Mouse (Mus musculus): ENCODE data around the gene Dhh. TPM values are rescaled to one million over a fixed set of nuclear protein-coding genes. Genes with fewer than 3 reads are reported as not detected.

Gene Dhh
- polyA plus RNA-seq, 1 experiment from 2014 or later, result 0.31 TPM

DNA sequence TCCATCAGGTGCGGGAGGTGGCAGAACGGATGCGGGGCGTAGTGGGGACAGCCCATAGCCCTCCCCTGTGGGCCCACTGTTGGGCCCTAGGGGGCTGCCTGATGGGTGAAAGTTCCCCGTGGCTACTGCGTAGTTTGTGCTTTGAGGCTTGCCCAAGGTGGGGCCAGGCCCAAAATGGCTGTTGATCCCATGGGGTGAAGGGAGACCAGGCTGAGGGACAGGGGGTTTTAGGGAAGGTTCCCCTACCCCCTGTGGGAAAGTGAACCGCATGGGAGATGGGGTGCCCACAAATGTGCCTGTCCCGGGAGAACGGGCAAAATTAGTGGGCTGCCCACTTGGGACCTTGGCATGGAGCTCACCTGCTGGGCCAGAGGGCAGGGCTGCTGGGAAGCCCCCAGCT, 46.3 kb downstream of the Dhh start:
- no peak for DNase-seq (ENCODE audit: low spot score)
- H3K4me1 ChIP-seq, result no peaks in the 10 kb centered on the region
- no peak overlapping the region for H3K4me3 ChIP-seq
- WGBS, result 96% methylated on average over 9 of the region's 9 CpGs
- H3K27ac ChIP-seq (replicated peaks), result no peak overlapping the region
- H3K9me3 ChIP-seq, result no peaks in the 10 kb centered on the region
- peaks cover 100% of the 10 kb centered on the region for H3K36me3 ChIP-seq (replicated peaks)
- no peaks in the 10 kb centered on the region for H3K27me3 ChIP-seq (replicated peaks; ENCODE audit: low read depth, poor library complexity, severe bottlenecking)

DNA sequence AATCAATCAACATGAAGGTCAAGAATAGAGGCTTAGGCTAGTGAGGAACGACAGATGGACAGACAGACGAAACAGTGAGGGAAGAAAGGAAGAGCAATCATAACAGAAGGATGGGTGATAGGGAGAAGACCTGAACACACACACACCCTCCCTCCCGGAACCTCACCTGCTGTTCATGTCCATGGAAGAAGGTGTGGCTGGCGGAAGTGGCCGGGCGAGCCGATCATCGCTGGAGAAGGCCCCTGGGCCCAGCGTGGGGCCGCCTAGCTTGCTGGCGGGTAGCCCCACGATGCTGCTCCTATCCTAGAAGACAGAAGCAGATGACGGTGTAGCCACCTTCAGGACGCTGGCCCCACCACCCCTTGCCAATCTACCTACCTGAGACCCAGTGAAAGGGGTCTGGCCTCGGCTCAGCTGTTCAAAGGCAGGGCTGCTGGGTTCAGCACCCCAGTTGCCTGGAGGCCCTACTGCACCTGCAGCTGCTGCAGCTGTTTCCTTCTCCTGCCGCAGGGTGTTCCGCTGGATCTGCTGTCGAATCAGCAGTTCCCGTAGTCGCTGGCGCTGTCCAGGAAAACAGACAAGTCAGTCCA, 47.0 kb downstream of the Dhh start:
- Histone ChIP-seq H3K27me3 (replicated peaks; ENCODE audit: low read depth, poor library complexity, severe bottlenecking) (no peaks in the 10 kb centered on the region), H3K4me1 (no peaks in the 10 kb centered on the region), H3K27ac (replicated peaks) (no peak overlapping the region), H3K9me3 (no peaks in the 10 kb centered on the region), H3K4me3 (0 out of 2 replicates have a peak overlapping the region, but pooled peaks have one; percentile 3), H3K36me3 (replicated peaks) (peaks cover 100% of the 10 kb centered on the region)
- no peak for DNase-seq (ENCODE audit: low spot score)
- 94% methylated on average over 21 of the region's 21 CpGs for WGBS

DNA sequence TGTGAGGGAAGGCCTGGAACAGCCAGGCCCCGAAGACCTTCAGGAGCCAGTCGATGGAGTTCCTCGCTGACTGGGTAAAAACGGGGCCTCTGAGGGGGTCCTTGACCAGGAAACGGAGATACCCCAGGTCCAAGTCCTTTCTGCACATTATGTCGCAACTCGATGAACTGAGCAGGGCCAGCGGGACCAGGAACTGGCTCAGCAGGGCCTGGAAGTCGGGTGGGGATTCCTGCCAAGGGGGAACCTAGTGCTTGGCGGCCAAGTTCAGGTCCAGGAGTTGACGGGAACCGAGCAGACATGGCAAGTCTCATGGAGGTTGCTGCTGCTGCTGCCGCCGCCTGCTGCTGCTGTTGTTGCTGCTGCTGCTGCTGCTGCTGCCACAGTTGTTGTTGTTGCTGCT, 47.7 kb downstream of the Dhh start:
- Histone ChIP-seq H3K4me1 (no peaks in the 10 kb centered on the region), H3K36me3 (replicated peaks) (peaks cover 100% of the 10 kb centered on the region), H3K27ac (replicated peaks) (no peak overlapping the region), H3K4me3 (no peak overlapping the region), H3K27me3 (replicated peaks; ENCODE audit: low read depth, poor library complexity, severe bottlenecking) (no peaks in the 10 kb centered on the region), H3K9me3 (no peaks in the 10 kb centered on the region)
- WGBS, result 93% methylated on average over 14 of the region's 14 CpGs
- DNase-seq (ENCODE audit: low spot score), result no peak

DNA sequence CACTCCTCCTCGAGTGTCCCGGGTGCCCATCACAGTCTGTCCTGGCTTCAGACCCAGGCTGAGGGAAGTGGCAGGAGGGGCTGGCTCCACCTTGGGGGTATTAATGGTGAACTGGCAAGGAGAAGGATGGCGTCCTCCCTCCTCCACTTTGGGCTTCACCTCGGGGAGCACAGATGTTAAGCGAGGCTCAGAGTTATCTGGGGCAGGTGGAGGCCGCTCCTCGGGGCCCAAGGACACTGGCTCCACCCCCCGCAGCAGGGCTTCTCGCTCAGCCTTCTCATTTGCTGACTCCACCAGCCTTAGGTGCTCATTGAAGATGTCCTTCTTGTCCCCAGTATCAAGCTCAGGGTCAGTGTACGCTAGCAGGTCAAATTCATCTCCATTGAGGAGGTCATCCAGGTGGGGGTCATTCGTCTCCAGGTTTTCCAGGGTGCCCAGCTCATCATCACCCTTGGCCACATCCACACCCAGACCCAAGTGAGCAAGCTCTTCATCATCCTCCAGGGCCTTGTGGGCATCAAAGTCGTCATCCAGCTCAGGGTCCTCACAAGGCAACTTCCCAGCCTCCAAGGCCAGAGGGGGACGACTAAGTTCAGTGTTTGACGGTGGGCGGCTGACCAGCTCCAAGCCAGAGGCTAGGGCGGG, 48.3 kb downstream of the Dhh start:
- WGBS, result 88% methylated on average over 16 of the region's 16 CpGs
- Histone ChIP-seq H3K4me1 (no peaks in the 10 kb centered on the region), H3K36me3 (replicated peaks) (peaks cover 100% of the 10 kb centered on the region), H3K27ac (replicated peaks) (no peak overlapping the region), H3K27me3 (replicated peaks; ENCODE audit: low read depth, poor library complexity, severe bottlenecking) (no peaks in the 10 kb centered on the region), H3K9me3 (no peaks in the 10 kb centered on the region), H3K4me3 (no peak overlapping the region)
- no peak for DNase-seq (ENCODE audit: low spot score)

DNA sequence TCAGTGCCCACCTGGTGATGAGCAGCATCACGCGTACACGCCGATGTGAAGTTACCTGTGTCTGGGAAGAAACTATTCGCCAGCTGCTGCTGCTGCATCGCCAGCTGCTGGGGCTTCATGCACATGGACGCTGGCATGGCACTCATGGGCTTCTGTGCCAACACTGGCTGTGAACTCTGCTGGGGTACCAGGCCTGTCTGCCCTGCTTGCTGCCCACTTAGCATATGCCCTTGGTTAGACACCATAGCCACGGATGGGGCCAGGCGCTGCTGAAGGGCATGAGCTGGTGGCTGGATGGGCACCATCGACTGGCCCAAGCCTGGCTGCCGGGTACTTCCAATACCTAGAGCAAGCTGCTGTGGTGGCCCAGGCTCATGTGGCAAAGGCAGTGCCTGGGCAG, 49.2 kb downstream of the Dhh start:
- WGBS, result 95% methylated on average over 11 of the region's 11 CpGs
- H3K27ac ChIP-seq (replicated peaks), result no peak overlapping the region
- no peaks in the 10 kb centered on the region for H3K4me1 ChIP-seq
- no peaks in the 10 kb centered on the region for H3K27me3 ChIP-seq (replicated peaks; ENCODE audit: low read depth, poor library complexity, severe bottlenecking)
- no peak overlapping the region for H3K4me3 ChIP-seq
- no peak for DNase-seq (ENCODE audit: low spot score)
- H3K9me3 ChIP-seq, result no peaks in the 10 kb centered on the region
- peaks cover 100% of the 10 kb centered on the region for H3K36me3 ChIP-seq (replicated peaks)

DNA sequence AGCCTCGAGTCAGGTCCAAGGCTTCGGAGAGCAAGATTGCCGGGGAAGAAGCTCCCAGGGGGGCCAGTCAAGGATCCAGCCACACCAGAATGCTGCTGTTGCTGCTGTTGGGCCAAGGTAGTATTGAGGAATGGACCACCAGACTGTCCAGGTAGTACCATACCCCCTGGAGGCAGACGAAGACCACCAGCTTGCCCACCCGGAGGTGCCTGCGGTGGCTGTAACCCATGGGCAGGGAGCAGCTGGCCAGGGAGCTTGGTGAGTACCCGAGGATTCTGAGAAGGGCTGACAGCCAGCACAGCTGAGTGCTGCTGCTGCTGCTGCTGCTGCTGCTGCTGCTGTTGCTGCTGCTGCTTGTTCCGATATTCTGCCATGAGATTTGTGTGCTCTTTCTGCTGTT, 52.2 kb downstream of the Dhh start:
- Histone ChIP-seq H3K4me3 (no peak overlapping the region), H3K27me3 (replicated peaks; ENCODE audit: low read depth, poor library complexity, severe bottlenecking) (no peaks in the 10 kb centered on the region), H3K4me1 (no peaks in the 10 kb centered on the region), H3K9me3 (no peaks in the 10 kb centered on the region), H3K27ac (replicated peaks) (no peak overlapping the region), H3K36me3 (replicated peaks) (peaks cover 100% of the 10 kb centered on the region)
- DNase-seq (ENCODE audit: low spot score), result no peak
- WGBS, result 90% methylated on average over 8 of the region's 8 CpGs

DNA sequence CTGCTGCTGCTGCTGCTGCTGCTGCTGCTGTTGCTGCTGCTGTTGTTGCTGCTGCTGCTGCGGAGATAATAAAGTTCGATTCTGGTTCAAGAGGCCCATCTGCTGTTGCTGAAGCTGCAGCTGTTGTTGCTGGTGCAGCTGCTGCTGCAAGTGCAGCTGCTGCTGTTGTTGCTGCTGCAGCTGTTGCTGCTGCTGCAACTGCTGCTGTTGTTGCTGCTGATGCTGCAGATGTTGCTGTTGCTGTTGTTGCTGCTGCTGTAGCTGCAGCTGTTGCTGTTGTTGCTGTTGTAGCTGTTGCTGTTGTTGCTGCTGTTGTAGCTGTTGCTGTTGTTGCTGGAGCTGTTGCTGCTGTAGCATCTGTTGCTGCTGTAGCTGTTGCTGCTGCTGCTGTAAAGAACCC, 53.2 kb downstream of the Dhh start:
- DNase-seq (ENCODE audit: low spot score), result no peak
- Histone ChIP-seq H3K36me3 (replicated peaks) (peaks cover 100% of the 10 kb centered on the region), H3K4me3 (no peak overlapping the region), H3K27me3 (replicated peaks; ENCODE audit: low read depth, poor library complexity, severe bottlenecking) (no peaks in the 10 kb centered on the region), H3K9me3 (no peaks in the 10 kb centered on the region), H3K4me1 (no peaks in the 10 kb centered on the region), H3K27ac (replicated peaks) (no peak overlapping the region)
- 99% methylated on average over 2 of the region's 2 CpGs for WGBS

DNA sequence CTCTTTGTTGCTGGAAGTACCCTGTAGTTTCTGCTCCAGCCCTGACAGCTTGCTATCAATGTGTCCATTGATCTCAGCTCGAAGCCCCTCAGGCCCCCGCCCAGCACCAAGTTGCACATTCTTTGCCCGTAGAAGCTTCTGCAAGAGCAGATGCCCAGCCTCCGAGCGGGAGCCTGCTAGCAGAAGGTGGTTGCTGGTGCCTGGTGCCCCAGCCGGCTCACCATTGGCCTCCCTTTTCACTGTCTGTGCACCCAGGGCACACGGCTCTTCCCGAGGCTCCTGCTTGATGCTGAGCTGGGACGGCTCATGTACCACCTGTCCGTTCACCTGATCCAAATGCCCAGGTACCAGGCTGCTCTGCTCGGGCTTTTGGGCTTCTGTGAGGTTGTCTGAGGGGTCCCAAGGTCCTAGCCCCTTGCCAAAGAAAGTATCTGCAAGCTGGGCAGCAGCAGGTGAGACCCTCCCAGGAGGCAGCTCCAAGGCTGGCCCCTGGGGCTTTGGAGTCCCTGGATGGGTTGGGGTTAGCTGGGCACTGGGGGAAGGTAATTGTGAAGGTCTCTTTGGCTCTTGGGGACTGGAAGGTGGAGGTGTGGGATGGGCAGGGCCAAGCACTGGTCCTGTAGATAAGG, 54.6 kb downstream of the Dhh start:
- no peaks in the 10 kb centered on the region for H3K9me3 ChIP-seq
- no peaks in the 10 kb centered on the region for H3K27me3 ChIP-seq (replicated peaks; ENCODE audit: low read depth, poor library complexity, severe bottlenecking)
- H3K36me3 ChIP-seq (replicated peaks), result peaks cover 100% of the 10 kb centered on the region
- H3K4me3 ChIP-seq, result no peak overlapping the region
- DNase-seq (ENCODE audit: low spot score), result no peak
- no peak overlapping the region for H3K27ac ChIP-seq (replicated peaks)
- no peaks in the 10 kb centered on the region for H3K4me1 ChIP-seq
- 84% methylated on average over 11 of the region's 11 CpGs for WGBS

Other genes starting within 250 kb of the Dhh start
- gene Ddx23, start 235.6 kb downstream of the Dhh start, polyA plus RNA-seq (2016; fragmentation: Nextera tagmentation; extraction: Ambion mirVana), result 31.2 and 32.1 TPM in 2 replicates
- gene Rnd1, start 221.1 kb downstream of the Dhh start, polyA plus RNA-seq (2016; fragmentation: Nextera tagmentation; extraction: Ambion mirVana), result 0.88 and 1.5 TPM in 2 replicates
- 0.60 and 0.80 TPM in 2 replicates for gene Ccdc65, start 190.3 kb downstream of the Dhh start, polyA plus RNA-seq (2016; fragmentation: Nextera tagmentation; extraction: Ambion mirVana)
- 23.2 and 26.3 TPM in 2 replicates for gene Fkbp11, start 170.3 kb downstream of the Dhh start, polyA plus RNA-seq (2016; fragmentation: Nextera tagmentation; extraction: Ambion mirVana)
- 41.6 and 43.1 TPM in 2 replicates for gene Arf3, start 135.3 kb downstream of the Dhh start, polyA plus RNA-seq (2016; fragmentation: Nextera tagmentation; extraction: Ambion mirVana)
- 0.34 and 0.40 TPM in 2 replicates for gene Wnt10b, start 120.4 kb downstream of the Dhh start, polyA plus RNA-seq (2016; fragmentation: Nextera tagmentation; extraction: Ambion mirVana)
- gene Wnt1, start 108.7 kb downstream of the Dhh start, polyA plus RNA-seq (2016; fragmentation: Nextera tagmentation; extraction: Ambion mirVana), result 1.0 and 1.5 TPM in 2 replicates
- gene Ddn, start 89.0 kb downstream of the Dhh start, polyA plus RNA-seq (2016; fragmentation: Nextera tagmentation; extraction: Ambion mirVana), result not detected in 2 replicates
- gene Prkag1, start 67.0 kb downstream of the Dhh start, polyA plus RNA-seq (2016; fragmentation: Nextera tagmentation; extraction: Ambion mirVana), result 83.5 and 85.3 TPM in 2 replicates
- gene Kmt2d, start 27.3 kb downstream of the Dhh start, polyA plus RNA-seq (2016; fragmentation: Nextera tagmentation; extraction: Ambion mirVana), result 12.1 and 12.7 TPM in 2 replicates
- 29.2 and 29.5 TPM in 2 replicates for gene Rhebl1, start 4.0 kb downstream of the Dhh start, polyA plus RNA-seq (2016; fragmentation: Nextera tagmentation; extraction: Ambion mirVana)
- 23.4 and 26.9 TPM in 2 replicates for gene Lmbr1l, start 19.7 kb upstream of the Dhh start, polyA plus RNA-seq (2016; fragmentation: Nextera tagmentation; extraction: Ambion mirVana)
- gene Tuba1b, start 36.0 kb upstream of the Dhh start, polyA plus RNA-seq (2016; fragmentation: Nextera tagmentation; extraction: Ambion mirVana), result 2,343 and 2,408 TPM in 2 replicates
- not detected in 2 replicates for gene Gm49450, start 55.0 kb upstream of the Dhh start, polyA plus RNA-seq (2016; fragmentation: Nextera tagmentation; extraction: Ambion mirVana)
- gene Tuba1a, start 55.2 kb upstream of the Dhh start, polyA plus RNA-seq (2016; fragmentation: Nextera tagmentation; extraction: Ambion mirVana), result 2,739 and 2,840 TPM in 2 replicates
- gene Tuba1c, start 131.4 kb upstream of the Dhh start, polyA plus RNA-seq (2016; fragmentation: Nextera tagmentation; extraction: Ambion mirVana), result 141 and 144 TPM in 2 replicates
- 3.7 and 6.3 TPM in 2 replicates for gene Prph, start 156.6 kb upstream of the Dhh start, polyA plus RNA-seq (2016; fragmentation: Nextera tagmentation; extraction: Ambion mirVana)
- gene Troap, start 176.0 kb upstream of the Dhh start, polyA plus RNA-seq (2016; fragmentation: Nextera tagmentation; extraction: Ambion mirVana), result 49.8 and 53.1 TPM in 2 replicates
- gene C1ql4, start 189.3 kb upstream of the Dhh start, polyA plus RNA-seq (2016; fragmentation: Nextera tagmentation; extraction: Ambion mirVana), result 0.36 and 0.52 TPM in 2 replicates
- 1.1 and 1.6 TPM in 2 replicates for gene Dnajc22, start 194.6 kb upstream of the Dhh start, polyA plus RNA-seq (2016; fragmentation: Nextera tagmentation; extraction: Ambion mirVana)
- gene Spats2, start 227.4 kb upstream of the Dhh start, polyA plus RNA-seq (2016; fragmentation: Nextera tagmentation; extraction: Ambion mirVana), result 60.1 and 62.1 TPM in 2 replicates